Mouse (Mus musculus) kidney, adult 11 months (tissue): Measurements from ENCODE around the gene Clrn2.
"Not testable (repeated sequence)": the region's sequence is repeated elsewhere in the genome, so short reads cannot be mapped to it uniquely, and the experiment has no call there.

ENCODE experiments used
- DNase-seq: peaks from one replicate; pipeline ENCODE4 v3.0.0; 2022

Gene Clrn2

DNA sequence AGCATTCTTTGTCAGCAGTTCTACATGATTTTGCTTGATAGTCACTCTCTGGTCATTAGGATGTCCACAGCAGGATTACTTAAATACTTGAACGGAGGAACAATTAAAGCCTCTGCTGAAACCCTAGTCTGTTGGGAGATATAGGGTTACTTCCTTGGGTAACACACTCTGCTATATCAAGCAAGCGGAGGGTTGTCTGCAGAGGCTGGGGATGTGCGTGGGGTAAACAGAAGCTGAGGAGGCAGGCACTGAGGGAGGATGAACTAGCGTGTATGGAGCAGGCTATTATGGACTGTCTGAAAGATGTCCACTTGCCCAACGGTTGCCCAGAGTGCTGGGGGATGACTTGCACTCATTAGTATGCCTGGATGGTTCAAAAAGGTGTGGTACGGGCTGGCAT lies at the start of gene Clrn2:
Clrn2 (plus strand) TSS at position 301 of the 400 bp plus-strand sequence.
- DNase-seq, result no peak

DNA sequence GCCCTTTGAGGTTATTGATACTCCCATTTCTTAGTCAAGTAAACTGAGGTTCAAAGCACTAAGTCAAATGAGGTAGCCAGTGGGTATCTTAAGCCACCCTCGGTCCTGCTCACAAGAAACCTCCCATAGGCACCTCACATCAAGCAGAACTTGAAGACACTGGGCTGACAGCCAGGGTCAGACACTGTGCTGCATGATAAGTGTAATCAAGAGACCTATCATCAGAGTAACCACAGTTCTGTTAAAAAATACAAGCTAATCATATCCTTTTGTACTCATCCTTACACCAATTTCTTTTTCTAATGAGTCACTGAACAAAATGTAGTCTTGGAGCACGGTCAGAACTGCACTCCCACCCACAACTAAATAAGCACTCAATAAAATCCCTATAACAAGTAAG lies 47.4 kb upstream of the Clrn2 start:
- no peak for DNase-seq

DNA sequence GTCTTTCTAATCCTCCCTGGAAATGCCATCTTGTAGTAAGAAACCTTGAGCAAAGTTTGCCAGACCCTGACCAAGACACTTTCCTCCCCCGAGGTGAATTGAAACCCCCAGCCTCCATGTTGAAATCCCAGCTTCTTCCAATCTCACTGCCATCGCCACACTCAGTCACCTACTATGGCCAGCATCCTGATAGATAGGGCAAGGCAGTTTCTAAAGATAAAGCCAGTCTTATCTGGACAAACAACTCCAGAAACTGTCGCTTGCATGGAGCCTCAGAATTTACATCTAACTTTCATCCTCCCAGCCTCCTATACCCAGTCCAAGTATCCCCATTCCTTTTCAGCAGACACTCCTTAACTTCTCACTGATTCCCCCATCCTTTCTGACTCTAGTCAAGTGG lies 37.1 kb upstream of the Clrn2 start:
- DNase-seq, result no peak

DNA sequence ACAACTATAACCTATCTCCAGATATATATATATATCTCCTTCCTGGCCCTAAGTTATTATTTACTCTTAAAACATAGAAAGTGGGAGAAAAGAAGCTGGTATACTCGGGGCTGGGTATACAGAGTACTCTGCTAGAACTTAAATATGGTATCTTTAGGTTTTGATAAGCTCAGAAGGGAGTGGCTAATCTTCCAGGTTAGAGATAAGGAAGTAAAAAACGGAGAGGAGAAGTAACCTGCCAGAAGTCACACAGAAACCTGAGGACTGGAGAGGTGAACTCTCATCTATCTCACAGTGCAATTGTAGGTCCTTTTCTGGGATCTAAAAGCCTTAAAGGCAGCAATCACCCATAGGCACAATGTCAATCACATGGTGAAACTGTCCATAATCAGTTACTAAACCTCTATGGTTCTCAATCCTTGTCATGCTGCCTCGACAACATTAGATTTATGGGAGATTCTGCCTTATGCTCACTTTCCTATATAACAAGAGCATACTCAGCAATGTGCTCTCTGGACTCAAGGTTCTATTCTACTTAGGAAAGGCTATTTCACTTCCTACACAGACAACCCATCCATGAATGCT lies 35.6 kb upstream of the Clrn2 start:
- no peak for DNase-seq

DNA sequence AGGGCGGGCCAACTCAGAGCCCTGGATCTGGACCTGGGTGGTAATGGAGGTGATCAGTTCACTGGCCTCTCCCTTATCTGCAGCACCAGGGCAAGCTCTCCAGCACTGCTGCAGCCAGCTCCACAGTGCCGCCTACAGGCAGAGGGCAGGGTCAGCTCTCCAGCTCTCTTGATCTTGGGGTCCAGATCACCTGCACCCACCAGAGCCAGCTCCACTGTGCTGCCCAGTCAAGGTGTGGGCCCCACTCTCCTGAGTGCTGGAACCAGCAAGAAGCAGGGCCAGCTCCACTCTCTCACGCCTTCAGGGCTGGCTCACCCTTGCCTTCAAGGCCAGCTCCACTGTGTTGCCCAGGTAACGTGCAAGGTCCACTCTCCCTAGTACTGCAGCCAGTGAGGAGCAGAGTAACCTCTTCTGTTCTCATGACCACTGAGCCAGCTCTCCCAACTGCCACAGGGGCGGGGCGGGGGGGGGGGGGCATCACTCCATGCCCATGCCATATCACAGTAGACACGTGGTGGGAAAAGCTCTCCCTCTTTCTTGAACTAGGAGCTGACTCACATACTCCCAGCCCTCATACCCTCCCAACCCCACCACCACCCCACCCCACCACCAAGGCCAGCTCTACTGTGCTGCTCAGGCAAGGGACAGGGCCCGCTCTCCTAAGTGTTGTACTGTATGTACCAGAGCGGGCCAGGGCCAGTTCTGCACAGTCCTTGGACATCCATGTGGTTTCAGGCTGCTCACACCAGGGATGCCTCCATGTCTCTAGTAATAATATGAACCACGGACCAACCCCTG lies 33.5 kb upstream of the Clrn2 start:
- DNase-seq, result peak; percentile 71

DNA sequence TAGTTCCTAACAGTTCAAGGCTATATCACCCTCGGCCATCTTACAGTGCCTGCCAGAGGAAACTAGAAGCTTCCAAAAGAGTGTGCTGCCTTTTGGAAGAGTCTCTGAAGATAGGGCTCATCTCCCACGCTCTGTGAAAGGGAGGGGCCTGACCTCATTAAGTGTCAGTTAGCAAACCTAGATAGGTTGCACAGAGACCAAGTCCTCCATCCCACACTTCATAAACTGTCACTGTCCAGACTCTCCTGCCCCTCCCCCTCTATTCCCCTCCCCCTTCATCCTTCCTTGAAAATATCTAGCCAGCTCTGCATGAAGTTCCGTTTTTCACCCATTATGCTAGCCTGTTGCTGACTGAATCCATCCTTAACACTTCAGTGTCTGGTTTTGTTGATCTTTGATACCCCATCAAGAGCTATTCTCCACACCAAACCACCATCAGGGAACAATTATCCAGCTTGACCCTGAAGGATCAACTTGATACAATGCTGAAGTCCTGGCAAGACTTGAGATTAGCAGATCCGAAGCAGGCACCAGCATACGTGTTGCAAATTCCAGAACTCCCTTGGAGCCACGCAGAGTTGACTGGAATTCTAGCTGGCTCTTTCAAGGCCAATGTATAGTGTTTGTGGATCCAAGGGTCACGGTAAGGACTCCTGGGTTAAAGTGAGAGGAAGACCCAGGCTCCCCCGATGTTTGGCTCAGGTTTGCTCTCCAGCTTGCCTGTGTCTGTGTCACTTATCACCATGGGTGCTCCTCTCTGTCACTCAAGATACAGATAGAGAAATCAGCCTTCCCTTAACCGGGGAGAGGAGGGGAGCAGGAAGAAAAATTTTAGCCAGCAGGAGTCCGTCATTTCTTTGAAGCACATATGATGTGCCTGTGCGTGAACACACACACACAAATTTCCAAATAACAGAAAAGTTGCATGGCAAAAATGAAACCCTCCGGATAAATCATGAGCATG lies 31.4 kb upstream of the Clrn2 start:
- DNase-seq, result no peak

DNA sequence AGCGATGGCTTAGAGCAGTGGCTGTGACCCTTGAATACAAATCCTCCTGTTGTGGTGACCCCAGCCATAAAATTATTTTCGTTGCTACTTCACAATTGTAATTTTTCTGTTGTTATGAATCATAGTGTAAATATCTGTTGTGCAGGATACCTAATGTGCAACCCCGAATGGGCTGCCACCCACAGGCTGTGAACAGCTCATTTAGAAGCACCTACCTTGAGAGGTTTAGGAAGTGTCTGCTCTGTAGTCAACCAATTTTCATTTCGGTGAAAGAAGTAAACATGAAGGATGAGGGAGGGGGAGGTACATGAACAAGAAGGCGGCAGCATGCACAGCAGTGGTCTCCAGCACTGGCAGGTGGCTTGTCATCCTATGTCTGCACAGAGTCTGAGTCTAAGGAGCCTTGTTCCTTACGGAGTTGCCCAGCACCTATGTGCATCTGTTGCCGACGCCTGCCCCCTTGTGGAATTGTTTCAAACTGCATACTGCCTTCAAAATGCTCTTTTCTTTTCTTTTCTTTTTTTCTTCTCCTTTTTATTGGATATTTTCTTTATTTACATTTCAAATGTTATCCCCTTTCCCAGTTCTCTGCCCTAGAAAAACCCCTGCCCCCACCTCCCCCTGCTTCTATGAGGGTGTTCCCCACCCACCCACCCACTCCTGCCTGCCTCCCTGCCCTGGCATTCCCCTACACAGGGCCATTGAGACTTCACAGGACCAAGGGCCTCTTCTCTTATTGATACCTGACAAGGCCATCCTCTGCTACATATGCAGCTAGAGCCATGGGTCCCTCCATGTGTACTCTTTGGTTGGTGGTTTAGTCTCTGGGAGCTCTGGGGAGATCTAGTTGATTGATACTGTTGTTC lies 29.3 kb upstream of the Clrn2 start:
- no peak for DNase-seq

DNA sequence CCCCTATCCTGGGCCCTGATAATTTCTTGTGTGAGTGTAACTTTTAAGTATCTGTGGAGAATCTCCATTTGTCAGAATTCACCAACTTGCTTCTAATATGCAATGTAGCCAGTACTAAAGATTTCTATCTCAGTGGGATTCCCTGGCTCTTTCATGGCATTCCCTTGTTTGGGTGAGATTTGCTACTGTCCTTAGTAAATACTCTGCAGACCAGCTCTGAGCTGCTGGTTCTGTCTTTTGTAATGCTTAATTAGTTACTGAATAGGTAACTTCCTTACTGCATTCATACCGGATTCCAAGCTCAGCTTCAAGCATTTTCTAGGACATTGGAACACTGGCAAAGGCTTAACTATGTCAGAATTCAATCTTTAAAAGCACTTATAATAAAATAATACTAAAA lies 27.8 kb upstream of the Clrn2 start:
- DNase-seq, result not testable (repeated sequence)

DNA sequence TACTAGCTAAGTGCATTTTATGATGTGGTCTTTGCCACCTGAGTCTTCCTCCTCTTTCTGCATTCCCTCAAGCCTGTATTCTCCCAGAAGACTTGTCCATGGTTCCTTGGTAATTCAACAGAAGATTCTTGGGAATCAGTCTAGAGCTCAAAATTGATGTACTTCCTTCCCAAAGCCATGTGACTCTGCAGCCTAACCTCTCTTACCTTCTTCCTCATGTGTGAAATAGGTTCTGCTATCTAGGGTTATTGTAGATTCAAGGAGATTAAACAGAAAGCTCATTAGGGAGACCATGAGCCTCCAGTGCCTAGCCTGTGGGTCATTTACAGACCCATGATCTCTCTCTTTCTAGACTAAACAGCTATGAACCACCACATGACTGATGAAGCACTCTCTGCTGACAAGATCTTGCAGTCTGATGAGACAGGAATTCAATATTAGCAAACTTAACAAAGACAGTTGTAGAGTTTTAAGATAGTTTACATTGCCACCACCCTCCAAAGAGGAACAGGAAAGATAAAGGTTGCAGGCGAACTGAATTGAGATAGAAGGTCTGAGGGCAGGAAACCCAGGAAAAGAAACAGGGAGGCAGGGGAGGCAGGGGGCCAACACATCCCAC lies 27.0 kb upstream of the Clrn2 start:
- no peak for DNase-seq

DNA sequence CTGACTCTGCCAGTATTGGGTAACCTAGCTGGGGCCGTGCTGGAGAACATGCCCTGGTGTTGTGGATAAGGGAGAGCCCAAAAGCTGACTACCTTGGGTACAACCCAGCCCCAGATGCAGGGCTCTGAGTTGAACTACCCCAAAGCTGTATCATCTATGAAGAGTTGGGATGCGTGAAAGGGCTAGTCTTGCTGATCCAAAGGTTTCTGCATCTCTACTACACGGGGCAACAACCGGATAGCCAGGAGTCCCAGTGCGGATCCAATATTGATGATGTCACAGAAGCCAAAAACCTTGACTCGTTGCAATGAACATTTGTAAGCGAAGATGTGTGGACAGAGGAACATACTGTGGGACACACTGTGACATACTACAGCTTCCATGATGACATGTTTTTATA lies 25.7 kb upstream of the Clrn2 start:
- no peak for DNase-seq

DNA sequence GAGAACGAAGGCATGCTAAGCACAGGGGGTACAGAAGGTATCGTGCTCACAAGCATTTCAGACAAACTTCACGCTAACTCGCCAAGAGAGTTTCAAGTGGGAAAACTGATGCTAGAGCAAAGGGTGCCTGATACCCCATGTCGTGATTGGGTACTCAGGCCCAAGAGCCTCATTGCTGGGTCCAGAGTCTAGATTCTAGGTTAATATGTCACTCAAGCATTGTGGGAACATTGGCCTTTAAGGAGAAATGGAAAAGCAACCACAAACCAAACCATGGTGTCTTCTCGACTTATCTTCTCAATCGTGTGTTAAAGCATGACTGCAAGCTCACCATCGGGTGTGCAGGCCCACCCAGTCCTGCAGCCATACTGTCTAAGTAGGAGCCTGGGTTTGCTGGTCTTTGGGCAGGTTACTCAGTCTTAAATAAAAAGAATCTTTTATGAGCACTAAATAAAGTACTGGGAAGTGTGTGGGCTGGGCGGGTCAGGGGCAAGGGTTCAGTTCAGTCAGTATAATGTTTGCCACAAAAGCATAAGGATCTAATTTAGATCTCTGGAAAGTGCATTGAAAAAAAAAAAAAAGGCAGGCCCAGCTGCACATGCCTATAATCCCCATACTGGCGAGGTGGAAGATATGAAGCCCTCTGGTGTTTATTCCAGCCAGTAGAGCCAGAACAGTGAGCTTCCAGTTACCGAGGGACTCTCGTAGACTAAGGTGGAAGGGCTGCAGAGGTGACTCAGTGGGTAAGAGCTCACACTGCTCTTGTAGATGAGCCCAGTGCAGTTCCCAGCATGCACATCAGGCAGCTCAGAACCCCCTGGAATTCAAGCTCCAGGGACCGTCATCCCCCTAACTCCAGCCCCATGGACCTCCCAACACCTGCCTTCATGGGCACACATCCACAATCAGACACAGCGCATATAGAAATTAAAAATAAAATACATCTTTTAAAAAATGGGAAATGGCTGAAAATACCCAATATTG lies 17.3 kb upstream of the Clrn2 start:
- peak; percentile 79 for DNase-seq

DNA sequence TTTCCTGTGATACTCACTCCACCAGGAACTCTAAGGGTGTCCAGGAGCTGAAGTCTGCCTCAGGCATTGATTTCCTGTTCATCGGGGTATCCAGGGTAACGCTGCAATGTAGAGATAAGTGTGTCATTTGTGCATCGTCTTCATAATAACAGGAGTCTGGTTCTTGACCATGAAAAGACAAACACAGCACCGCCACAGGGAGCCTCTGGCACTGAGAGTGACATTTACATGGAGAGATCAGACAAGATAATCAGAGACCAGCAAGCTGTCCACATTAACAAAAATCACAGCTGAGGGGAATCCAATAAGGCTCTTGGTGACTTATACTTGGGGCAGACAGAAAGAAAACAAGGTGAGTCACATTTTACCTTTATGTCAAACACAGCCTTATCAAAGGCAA lies 15.7 kb upstream of the Clrn2 start:
- no peak for DNase-seq

DNA sequence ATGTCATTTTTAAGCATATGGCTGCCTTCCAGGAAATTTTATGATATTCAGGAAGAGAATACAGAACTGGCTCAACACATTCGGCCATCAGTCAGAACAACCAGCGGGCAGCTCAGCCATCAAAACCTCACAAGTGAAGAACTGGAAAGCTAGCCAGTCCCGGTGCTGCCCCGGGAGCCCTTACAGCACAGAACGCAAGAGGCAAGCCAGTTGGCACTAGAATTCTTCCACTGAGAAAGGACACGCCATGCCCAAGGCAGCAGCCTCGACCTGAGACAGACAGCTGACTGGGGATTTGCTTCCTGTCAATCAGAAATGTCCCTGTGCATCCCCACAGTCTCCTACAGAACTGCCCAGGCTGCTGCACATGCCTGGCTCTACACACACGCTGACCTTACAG lies 15.2 kb upstream of the Clrn2 start:
- no peak for DNase-seq

DNA sequence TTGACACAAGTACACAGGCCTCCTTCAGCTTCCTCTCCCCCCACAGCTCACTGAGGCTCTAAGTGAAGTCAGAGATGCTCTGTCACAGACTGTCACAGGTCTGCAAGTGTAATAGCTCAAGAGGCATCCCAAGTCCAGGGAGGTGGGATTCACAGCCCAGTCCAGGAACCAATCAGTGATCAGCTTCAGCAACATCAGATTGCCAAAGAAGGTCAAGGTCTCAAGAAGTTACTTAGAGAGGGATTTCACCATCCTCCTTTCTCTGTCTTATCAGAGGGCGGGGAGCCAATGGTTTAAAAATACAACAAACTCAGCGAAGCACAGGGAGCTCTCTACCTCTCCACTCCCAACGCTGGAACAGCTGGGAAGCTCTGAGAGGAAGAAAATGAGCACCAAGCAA lies 12.4 kb upstream of the Clrn2 start:
- DNase-seq, result no peak

DNA sequence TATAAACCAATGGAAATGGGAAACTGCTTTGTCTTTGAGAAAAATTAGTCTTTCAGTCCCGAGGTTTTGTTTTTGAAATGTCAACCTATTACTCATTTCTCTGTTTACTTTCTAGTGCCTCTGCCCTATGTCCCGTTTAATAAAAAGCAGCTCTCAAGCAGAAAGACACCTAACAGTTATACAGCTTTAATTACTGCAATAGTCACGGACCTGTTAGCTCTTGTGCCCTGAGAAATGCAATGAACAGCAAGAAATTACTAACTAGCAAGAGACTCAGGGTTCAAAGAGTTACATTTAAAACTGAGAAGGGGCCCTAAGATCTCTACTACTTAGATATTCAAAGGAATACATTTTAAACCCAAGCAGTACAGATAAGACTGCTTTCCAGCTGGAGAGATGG lies 11.8 kb upstream of the Clrn2 start:
- DNase-seq, result no peak

DNA sequence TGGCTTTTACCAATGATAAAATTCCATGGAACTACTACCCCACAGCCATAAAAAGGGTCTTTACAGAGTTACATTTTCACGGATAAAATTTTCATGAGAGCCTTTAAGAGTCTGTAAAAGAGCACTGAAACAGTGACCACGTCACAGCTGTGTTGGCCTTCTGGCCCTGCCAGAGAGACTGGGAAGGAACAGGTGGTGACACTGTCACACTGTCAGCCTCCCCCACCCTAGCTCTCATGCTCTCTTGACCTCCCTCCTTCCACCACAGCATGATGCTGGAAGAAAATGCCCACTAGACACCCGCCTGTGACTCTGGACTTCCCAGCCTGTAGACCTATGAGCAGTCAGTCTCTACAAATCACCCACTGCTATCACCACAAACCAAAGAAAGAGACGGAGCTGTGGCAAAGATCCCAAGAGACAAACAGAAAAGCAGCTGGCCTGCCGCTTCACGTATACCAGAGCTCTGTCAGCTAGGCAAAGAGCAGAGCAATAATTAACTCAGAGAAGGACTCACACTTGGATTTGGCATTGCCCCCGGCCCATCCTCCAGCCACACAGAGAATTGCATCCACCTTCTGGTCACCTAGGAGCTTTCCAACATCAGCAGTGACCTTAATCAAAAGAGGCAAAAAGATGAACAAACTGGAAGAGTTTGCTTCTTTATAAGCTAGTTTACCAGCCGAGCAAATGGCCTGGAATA lies 9.3 kb upstream of the Clrn2 start:
- peak; percentile 79 for DNase-seq

DNA sequence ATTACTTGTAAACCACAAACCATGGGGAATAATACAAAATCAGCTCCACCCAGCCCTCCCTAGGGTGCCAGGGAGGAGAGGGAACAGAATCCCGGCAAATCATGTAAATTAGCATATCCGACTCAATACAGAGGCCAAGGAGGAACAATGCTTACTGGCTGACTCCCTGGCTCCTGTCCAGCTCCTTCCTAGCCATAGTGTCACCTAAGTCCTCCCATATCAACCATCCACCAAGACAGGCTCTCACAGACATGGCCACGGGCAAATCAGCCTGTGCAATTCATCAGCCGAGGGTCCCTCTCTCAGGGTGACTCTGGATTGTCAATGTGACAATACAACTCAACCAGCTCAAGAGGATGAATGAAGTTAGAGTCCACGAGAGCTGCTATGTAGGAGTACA lies 4.9 kb upstream of the Clrn2 start:
- DNase-seq, result peak; percentile 19

DNA sequence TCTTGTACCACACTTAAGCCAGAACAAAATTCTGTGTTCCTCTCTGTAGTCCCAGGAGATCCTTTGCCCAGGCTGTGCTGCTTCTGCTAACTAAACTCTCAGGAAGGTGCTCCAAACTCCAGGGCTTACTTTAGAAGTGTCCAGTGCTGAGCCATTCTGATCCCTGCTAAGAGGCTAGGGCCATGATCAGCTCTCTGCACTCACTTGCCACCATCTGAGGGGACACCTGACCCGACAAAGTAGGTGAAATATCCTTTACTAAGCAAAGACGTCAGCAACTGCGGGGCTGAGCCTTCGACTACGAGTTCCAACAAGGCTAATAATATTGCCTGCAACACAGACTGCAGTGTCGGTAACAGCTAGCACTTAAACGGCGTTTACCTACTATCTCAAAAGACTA lies 4.3 kb upstream of the Clrn2 start:
- DNase-seq, result no peak

DNA sequence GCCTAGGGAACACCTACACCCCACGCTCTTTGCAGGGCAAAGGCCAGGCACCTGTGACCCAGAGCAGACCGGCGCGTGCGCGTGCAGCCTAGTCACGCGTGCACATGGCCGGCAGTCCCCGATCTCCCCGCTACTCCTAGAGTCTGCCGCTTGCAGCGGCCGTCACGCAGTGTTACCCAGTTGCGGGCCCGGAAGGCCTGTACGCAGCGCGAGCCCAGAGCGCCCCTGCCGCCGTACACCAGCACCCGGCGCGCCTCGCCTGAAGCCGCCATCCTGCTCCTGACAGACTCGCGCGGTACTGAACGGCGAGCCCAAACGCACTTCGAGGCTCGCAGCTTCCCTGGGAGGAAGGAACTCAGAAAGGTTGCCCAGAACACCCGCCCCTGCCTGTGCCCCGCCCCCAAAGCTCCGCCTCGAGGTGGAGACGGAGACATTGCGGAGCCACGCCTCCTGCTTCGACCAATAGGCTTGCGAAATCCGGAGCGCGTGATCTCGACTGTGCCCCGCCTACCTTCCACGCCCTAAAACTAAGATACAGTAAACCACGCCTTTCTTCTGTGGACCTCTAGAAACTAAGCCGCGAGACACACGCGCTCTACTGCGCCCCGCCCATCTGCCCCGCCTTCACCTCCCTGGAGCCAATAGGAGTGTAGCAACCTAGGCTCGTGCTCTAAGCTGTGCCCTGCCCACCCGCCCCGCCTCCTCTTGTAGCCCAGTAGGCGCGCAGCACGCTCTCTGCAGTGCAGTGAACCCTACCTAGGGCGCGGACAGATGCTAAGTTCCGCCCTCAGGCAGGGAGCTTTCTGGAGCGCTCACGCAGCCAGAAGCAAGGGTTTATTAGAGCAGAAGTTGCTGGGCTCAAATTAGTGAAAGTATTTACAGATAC lies 3.5 kb upstream of the Clrn2 start, which contains the start of gene Qdpr:
Qdpr (minus strand) TSS at position 406 of the 886 bp plus-strand sequence.
- peak; percentile 99 for DNase-seq
